Mouse (Mus musculus): ENCODE measurements around the gene Rpusd2. TPM values are rescaled to one million over a fixed set of nuclear protein-coding genes. Genes with fewer than 3 reads are reported as not detected.

The Rpusd2 gene
- polyA plus RNA-seq, 1 experiment from 2014 or later: 5.0 TPM

- WGBS: 86% methylated on average over 4 of the region's 4 CpGs
- Histone ChIP-seq H3K4me3 (replicated peaks; ENCODE audit: low read length) (no peak overlapping the region), H3K9ac (replicated peaks; ENCODE audit: low read depth, low read length) (no peak overlapping the region), H3K27me3 (replicated peaks; ENCODE audit: control insufficient read depth, insufficient read depth, low read length) (no peaks in the 10 kb centered on the region), H3K4me1 (replicated peaks; ENCODE audit: control insufficient read depth, insufficient read depth, low read length) (0 out of 2 replicates have a peak, but pooled peaks cover 4% of the 10 kb centered on the region), H3K9me3 (ENCODE audit: control insufficient read depth, low read length) (no peaks in the 10 kb centered on the region), H3K4me2 (ENCODE audit: low read length) (no peak overlapping the region), H3K27ac (ENCODE audit: low read length) (no peak overlapping the region), H3K36me3 (ENCODE audit: control insufficient read depth, insufficient read depth) (no peaks in the 10 kb centered on the region)
- ATAC-seq: no peak
Measured at GRCm38 (mm10) chr2:119050132-119050650, 15.6 kb downstream of the Rpusd2 start.

- Histone ChIP-seq H3K27ac (ENCODE audit: low read length) (no peak overlapping the region), H3K27me3 (replicated peaks; ENCODE audit: control insufficient read depth, insufficient read depth, low read length) (no peaks in the 10 kb centered on the region), H3K4me3 (replicated peaks; ENCODE audit: low read length) (no peak overlapping the region), H3K36me3 (ENCODE audit: control insufficient read depth, insufficient read depth) (no peaks in the 10 kb centered on the region), H3K9ac (replicated peaks; ENCODE audit: low read depth, low read length) (no peak overlapping the region), H3K4me2 (ENCODE audit: low read length) (no peak overlapping the region), H3K4me1 (replicated peaks; ENCODE audit: control insufficient read depth, insufficient read depth, low read length) (no peaks in the 10 kb centered on the region), H3K9me3 (ENCODE audit: control insufficient read depth, low read length) (no peaks in the 10 kb centered on the region)
- 98% methylated on average over 2 of the region's 2 CpGs for WGBS
- no peak for ATAC-seq
Measured at GRCm38 (mm10) chr2:119060139-119060538, 25.5 kb downstream of the Rpusd2 start.

GRCm38 (mm10) chr2:119072397-119072796 lies 37.8 kb downstream of the Rpusd2 start:
- H3K9me3 ChIP-seq (ENCODE audit: control insufficient read depth, low read length): no peaks in the 10 kb centered on the region
- no peak for ATAC-seq
- no peaks in the 10 kb centered on the region; the same call in 1 of the 2 replicates for H3K36me3 ChIP-seq (ENCODE audit: control insufficient read depth, insufficient read depth)
- no peak overlapping the region for H3K27ac ChIP-seq (ENCODE audit: low read length)
- no peak overlapping the region for H3K4me3 ChIP-seq (replicated peaks; ENCODE audit: low read length)
- 93% methylated on average over 4 of the region's 4 CpGs for WGBS
- H3K9ac ChIP-seq (replicated peaks; ENCODE audit: low read depth, low read length): no peak overlapping the region
- H3K27me3 ChIP-seq (replicated peaks; ENCODE audit: control insufficient read depth, insufficient read depth, low read length): no peaks in the 10 kb centered on the region
- H3K4me2 ChIP-seq (ENCODE audit: low read length): no peak overlapping the region
- no peaks in the 10 kb centered on the region for H3K4me1 ChIP-seq (replicated peaks; ENCODE audit: control insufficient read depth, insufficient read depth, low read length)

- Histone ChIP-seq H3K4me3 (replicated peaks; ENCODE audit: low read length) (no peak overlapping the region), H3K9me3 (ENCODE audit: control insufficient read depth, low read length) (no peaks in the 10 kb centered on the region), H3K27me3 (replicated peaks; ENCODE audit: control insufficient read depth, insufficient read depth, low read length) (no peaks in the 10 kb centered on the region), H3K4me2 (ENCODE audit: low read length) (no peak overlapping the region), H3K36me3 (ENCODE audit: control insufficient read depth, insufficient read depth) (peaks cover 2% of the 10 kb centered on the region; the same call in 1 of the 2 replicates), H3K4me1 (replicated peaks; ENCODE audit: control insufficient read depth, insufficient read depth, low read length) (no peaks in the 10 kb centered on the region), H3K9ac (replicated peaks; ENCODE audit: low read depth, low read length) (no peak overlapping the region), H3K27ac (ENCODE audit: low read length) (no peak overlapping the region)
- ATAC-seq: no peak
- 85% methylated on average over 2 of the region's 2 CpGs for WGBS
Measured at GRCm38 (mm10) chr2:119086156-119086555, 51.6 kb downstream of the Rpusd2 start.

Other genes with a start within 250 kb of the Rpusd2 start
- 49.6 and 52.6 TPM in 2 replicates for gene Knstrn, start 220.8 kb upstream of the Rpusd2 start, polyA plus RNA-seq (2015; fragmentation: Nextera tagmentation; extraction: Ambion mirVana)
- gene Ivd, start 172.8 kb upstream of the Rpusd2 start, polyA plus RNA-seq (2015; fragmentation: Nextera tagmentation; extraction: Ambion mirVana): 45.2 and 50.4 TPM in 2 replicates
- gene Bahd1, start 134.4 kb upstream of the Rpusd2 start, polyA plus RNA-seq (2015; fragmentation: Nextera tagmentation; extraction: Ambion mirVana): 5.7 and 6.5 TPM in 2 replicates
- gene Chst14, start 108.3 kb upstream of the Rpusd2 start, polyA plus RNA-seq (2015; fragmentation: Nextera tagmentation; extraction: Ambion mirVana): 5.4 and 6.1 TPM in 2 replicates
- 41.6 and 46.1 TPM in 2 replicates for gene Ccdc32, start 5.4 kb upstream of the Rpusd2 start, polyA plus RNA-seq (2015; fragmentation: Nextera tagmentation; extraction: Ambion mirVana)
- gene Knl1, start 12.3 kb downstream of the Rpusd2 start, polyA plus RNA-seq (2015; fragmentation: Nextera tagmentation; extraction: Ambion mirVana): 23.9 and 26.2 TPM in 2 replicates
- gene Rad51, start 78.0 kb downstream of the Rpusd2 start, polyA plus RNA-seq (2015; fragmentation: Nextera tagmentation; extraction: Ambion mirVana): 17.6 and 20.3 TPM in 2 replicates
- 59.6 and 65.3 TPM in 2 replicates for gene Rmdn3, start 122.2 kb downstream of the Rpusd2 start, polyA plus RNA-seq (2015; fragmentation: Nextera tagmentation; extraction: Ambion mirVana)
- 0.47 and 0.55 TPM in 2 replicates for gene Gchfr, start 133.0 kb downstream of the Rpusd2 start, polyA plus RNA-seq (2015; fragmentation: Nextera tagmentation; extraction: Ambion mirVana)
- 1.1 and 1.3 TPM in 2 replicates for gene Gm14137, start 139.7 kb downstream of the Rpusd2 start, polyA plus RNA-seq (2015; fragmentation: Nextera tagmentation; extraction: Ambion mirVana)
- gene Zfyve19, start 173.8 kb downstream of the Rpusd2 start, polyA plus RNA-seq (2015; fragmentation: Nextera tagmentation; extraction: Ambion mirVana): 66.2 and 66.9 TPM in 2 replicates
- gene Dnajc17, start 174.0 kb downstream of the Rpusd2 start, polyA plus RNA-seq (2015; fragmentation: Nextera tagmentation; extraction: Ambion mirVana): 21.3 and 24.6 TPM in 2 replicates
- not detected in 2 replicates for gene Ppp1r14d, start 195.1 kb downstream of the Rpusd2 start, polyA plus RNA-seq (2015; fragmentation: Nextera tagmentation; extraction: Ambion mirVana)
- 0.44 and 0.57 TPM in 2 replicates for gene Spint1, start 202.6 kb downstream of the Rpusd2 start, polyA plus RNA-seq (2015; fragmentation: Nextera tagmentation; extraction: Ambion mirVana)
- 24.8 and 31.8 TPM in 2 replicates for gene Rhov, start 236.5 kb downstream of the Rpusd2 start, polyA plus RNA-seq (2015; fragmentation: Nextera tagmentation; extraction: Ambion mirVana)

All from forebrain, embryonic 16.5 days (tissue).